Mouse (Mus musculus) lung, adult 2 months (tissue): Measurements from ENCODE around the gene Thsd4.

Experiments
- CTCF ChIP-seq: fragments of 200-500 bp; IDR thresholded peaks from 2 replicates; pipeline ENCODE4 v1.5.1; 2011; ENCODE audit warnings: mild to moderate bottlenecking, low read length, control low read depth; ENCODE audit not compliant: insufficient read depth
- POLR2A ChIP-seq: fragments of 200-500 bp; IDR thresholded peaks from 2 replicates; pipeline ENCODE4 v1.6.1; 2011; ENCODE audit warnings: low read depth, mild to moderate bottlenecking, control low read depth, low read length, borderline replicate concordance; ENCODE audit errors: extremely low read depth

- no peak for TF ChIP-seq POLR2A
- no peak for TF ChIP-seq CTCF
Observed at GRCm38 (mm10) chr9:60317291-60317690, 204.6 kb downstream of the Thsd4 start.
